Mouse (Mus musculus) kidney, postnatal 4 days (tissue): ENCODE data around the gene Gria4.
"Not testable (repeated sequence)": the region's sequence is repeated elsewhere in the genome, so short reads cannot be mapped to it uniquely, and the experiment has no call there.

Source experiments
- DNase-seq, 2 experiments: peaks; one replicate each; pipeline ENCODE4 v3.0.0; 2021; ENCODE audit warnings: mixed read lengths in 2 of 2

Gria4 gene

GRCm38 (mm10) chr9:4795544-4796288 is at the start of gene Gria4:
TSS of gene Gria4 (minus strand) at chr9:4796234.
- DNase-seq: peak; percentile 78 to 85

- DNase-seq: not testable (repeated sequence)
These were observed 14.9 kb upstream of the Gria4 start for GRCm38 (mm10) chr9:4810941-4811340.

DNA sequence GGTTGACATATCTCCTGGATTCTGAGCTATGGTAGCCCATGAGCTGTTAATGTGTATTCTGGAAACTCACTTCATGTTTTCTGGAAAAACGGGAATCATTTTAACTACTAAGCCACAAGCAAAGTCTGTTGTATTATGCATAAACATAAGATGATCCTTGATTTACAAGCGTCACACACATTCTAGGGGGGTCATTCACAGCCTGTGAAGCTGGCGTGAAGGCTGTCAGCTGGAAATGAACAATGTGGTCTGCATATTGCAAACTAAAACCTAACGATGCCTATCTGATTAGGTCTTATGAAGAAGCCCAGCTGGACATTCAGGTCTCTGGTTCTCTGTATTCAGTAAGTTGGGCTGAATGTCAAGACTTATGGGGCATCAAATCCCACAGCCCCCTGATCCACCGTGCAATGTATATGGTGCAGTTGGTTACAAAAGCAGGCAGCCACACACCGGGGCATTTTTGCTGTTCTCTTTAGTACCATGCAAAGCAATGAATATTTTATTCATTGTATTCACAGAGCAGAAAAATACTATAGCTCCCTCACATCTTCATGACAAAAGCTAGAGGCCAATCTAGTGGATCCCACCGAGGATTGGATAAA is 7.2 kb upstream of the Gria4 start:
- peak in 1 of 2 experiments; percentile 1 for DNase-seq

DNA sequence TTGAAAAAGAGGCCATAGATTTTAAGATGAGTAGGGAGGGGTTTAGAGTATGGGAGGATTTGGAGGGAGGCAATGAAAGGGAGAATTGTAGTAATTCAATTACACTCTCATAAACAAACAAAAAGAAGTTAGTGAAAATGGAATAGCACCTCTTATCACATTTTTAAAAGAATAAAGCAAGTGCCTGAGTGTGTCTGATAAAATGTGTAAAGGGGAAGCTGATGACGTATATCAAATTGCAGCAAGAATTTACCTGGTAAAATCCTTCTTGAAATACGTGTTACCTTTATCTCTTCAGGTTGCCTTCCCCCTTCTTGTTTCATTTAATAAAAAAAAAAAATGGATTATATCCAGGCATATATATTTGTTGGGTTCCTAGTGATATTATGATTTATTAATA is 1.4 kb upstream of the Gria4 start:
- DNase-seq: no peak

- no peak for DNase-seq
These were observed 233 bp upstream of the Gria4 start for GRCm38 (mm10) chr9:4796289-4796645.

GRCm38 (mm10) chr9:4795075-4795474 is 959 bp downstream of the Gria4 start:
- DNase-seq: peak; percentile 3 to 6

GRCm38 (mm10) chr9:4794411-4794810 is 1.6 kb downstream of the Gria4 start:
- DNase-seq: peak; percentile 7 to 25

- not testable (repeated sequence) for DNase-seq
These were observed 46.6 kb downstream of the Gria4 start for GRCm38 (mm10) chr9:4749407-4749806.

- DNase-seq: no peak
These were observed 81.9 kb downstream of the Gria4 start for GRCm38 (mm10) chr9:4714086-4714485.

GRCm38 (mm10) chr9:4712367-4712766 is 83.7 kb downstream of the Gria4 start:
- no peak for DNase-seq

DNA sequence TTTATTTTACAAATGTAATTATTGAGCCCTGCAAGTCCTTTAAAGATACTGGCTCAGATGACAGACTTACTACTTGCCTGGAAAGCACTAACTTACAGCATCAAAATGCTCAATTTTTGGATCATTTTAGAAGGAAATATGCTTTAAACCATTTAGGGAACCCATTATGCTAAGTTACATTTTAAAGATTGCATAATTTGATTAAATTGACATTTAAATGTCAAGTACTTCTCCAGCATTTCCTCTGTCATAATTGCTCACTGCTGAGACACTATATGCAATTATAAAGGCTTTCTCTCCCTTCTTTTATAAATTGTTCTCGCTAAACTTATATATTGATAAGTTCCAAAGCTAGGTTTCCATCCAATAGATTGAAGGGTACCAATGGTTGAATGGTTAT is 108.9 kb downstream of the Gria4 start:
- no peak for DNase-seq

GRCm38 (mm10) chr9:4680244-4680643 is 115.8 kb downstream of the Gria4 start:
- no peak for DNase-seq

DNA sequence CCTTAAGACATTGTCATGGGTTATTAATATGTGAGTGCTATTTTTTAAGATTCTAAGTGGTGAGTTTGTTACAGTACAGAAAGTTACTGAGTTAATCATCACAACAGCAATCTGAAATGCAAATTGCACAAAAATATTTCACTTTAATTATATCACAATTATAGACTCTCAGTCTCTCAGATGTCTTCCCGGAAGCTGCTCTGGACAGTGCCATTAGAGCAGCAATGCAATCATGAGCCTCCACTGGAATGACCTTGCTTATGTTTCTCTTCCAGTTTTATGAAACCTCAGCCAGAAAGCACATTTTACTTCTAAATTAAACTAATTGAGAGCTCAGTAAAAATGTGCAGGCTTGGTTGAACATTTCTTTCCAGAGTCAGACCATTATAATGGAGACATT is 116.9 kb downstream of the Gria4 start:
- no peak for DNase-seq

- DNase-seq: no peak
These were observed 130.3 kb downstream of the Gria4 start for GRCm38 (mm10) chr9:4665691-4666090.

GRCm38 (mm10) chr9:4662421-4662820 is 133.6 kb downstream of the Gria4 start:
- no peak for DNase-seq

- no peak for DNase-seq
These were observed 137.1 kb downstream of the Gria4 start for GRCm38 (mm10) chr9:4658951-4659350.

DNA sequence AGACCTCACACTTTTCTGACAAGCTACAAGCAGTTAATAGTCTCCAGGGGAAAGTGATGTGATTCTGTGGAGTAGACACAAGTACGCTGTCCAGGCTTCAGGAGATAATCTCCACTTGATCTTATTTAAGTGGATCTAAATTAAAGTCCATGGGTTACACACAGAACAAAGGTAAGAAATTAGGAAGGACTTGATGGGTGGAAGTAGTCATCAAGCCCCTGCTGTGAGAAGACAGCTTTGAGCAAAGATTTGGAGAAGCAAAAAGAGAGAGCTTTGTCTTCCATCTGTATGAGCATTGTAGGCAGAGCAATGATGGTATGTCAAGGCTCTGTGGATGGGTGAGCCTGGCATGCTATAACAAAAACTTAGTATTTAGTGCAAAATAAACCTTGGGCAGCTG is 141.7 kb downstream of the Gria4 start:
- DNase-seq: no peak

- DNase-seq: no peak
These were observed 156.7 kb downstream of the Gria4 start for GRCm38 (mm10) chr9:4639192-4639900.

GRCm38 (mm10) chr9:4631910-4632309 is 164.1 kb downstream of the Gria4 start:
- no peak for DNase-seq

DNA sequence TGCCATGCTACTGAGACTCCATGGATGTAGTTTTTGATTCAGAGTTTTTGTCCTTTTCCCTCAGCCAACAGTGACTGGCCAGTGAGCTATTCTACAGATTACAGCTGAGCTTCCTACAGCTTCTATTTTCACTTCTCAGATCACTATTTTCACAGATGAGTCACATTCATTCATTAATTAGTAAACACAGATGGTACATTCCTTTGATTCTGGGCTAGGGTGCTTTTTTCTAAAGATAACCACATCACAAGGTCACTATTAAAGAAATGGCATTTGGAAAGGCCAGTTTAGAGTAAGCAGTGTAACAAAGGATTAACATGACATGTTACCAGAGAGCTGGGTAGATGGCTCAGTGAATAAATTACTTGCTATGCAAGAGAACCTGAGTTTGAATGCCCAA is 180.7 kb downstream of the Gria4 start:
- no peak for DNase-seq

- no peak for DNase-seq
These were observed 190.7 kb downstream of the Gria4 start for GRCm38 (mm10) chr9:4605354-4605753.

- DNase-seq: no peak
These were observed 191.8 kb downstream of the Gria4 start for GRCm38 (mm10) chr9:4604236-4604635.

- no peak for DNase-seq
These were observed 194.2 kb downstream of the Gria4 start for GRCm38 (mm10) chr9:4601788-4602187.

GRCm38 (mm10) chr9:4573596-4573995 is 222.4 kb downstream of the Gria4 start:
- no peak for DNase-seq
